Mouse (Mus musculus) kidney, adult 2 months (tissue): Measurements from ENCODE around the gene Mier1.

Source experiments
- CTCF ChIP-seq: fragments of 200-500 bp; conservative IDR thresholded peaks from 2 replicates; pipeline ENCODE4 v1.5.1; 2011; ENCODE audit warnings: low read depth, mild to moderate bottlenecking, control low read depth, low read length, moderate library complexity, mixed read lengths; ENCODE audit not compliant: insufficient read depth, insufficient read length
- POLR2A ChIP-seq: fragments of 200-500 bp; IDR thresholded peaks from one replicate; pipeline ENCODE4 v1.6.1; 2011; ENCODE audit warnings: low read depth, low read length, control low read depth

GRCm38 (mm10) chr4:103146339-103146738, 32.1 kb downstream of the Mier1 start:
- TF ChIP-seq CTCF, result peak; percentile 87
- TF ChIP-seq POLR2A, result no peak
